Mouse (Mus musculus) heart, adult 2 months (tissue): ENCODE data around the gene Mpped2.

Experiments
- CTCF ChIP-seq: fragments of 200-600 bp; IDR thresholded peaks from 2 replicates; pipeline ENCODE4 v1.8.1; 2022; ENCODE audit warnings: antibody characterized with exemption, mild to moderate bottlenecking, moderate library complexity
- POLR2A ChIP-seq: fragments of 200-500 bp; IDR thresholded peaks from 2 replicates; pipeline ENCODE4 v1.6.1; 2011; ENCODE audit warnings: mild to moderate bottlenecking, low read depth, low read length, control low read depth; ENCODE audit not compliant: insufficient read depth

DNA sequence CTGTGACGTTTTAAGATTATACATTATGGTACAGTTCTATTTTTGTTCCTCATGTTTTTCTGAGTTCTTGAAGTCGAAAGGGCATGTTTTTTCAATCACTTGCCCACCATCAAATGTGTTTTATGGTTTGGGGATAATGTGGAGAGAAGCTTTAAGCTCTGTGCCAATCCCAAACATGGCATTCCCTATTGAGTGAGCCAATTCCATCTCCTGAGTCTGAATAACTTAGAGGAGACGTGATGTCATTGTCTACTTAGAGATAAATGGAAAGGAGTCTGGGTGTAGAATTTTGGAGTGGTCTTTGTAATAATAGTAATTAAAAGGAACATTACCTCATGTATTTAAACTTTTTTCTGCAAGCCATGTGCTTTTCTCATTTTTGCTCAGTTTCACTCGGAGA is 9.2 kb upstream of the Mpped2 start:
- TF ChIP-seq POLR2A (no peak), CTCF (no peak)
